Mouse (Mus musculus) heart, postnatal 4 days (tissue): ENCODE data around the gene Kif6. TPM values are rescaled to one million over a fixed set of nuclear protein-coding genes. Genes with fewer than 3 reads are reported as not detected.

ENCODE experiments used
- DNase-seq: peaks from one replicate; pipeline ENCODE4 v3.0.0; 2021
- total RNA-seq, 2 experiments: library from RNA; stranded (reverse); gene quantifications; 2 replicates each; pipeline ENCODE4 v1.2.3; 2021

Kif6 gene
- total RNA-seq, 2 experiments from 2014 or later = 1.9 to 3.2 TPM

GRCm38 (mm10) chr17:49666728-49667127 is 51.8 kb downstream of the Kif6 start:
- no peak for DNase-seq

GRCm38 (mm10) chr17:49668296-49668695 is 53.4 kb downstream of the Kif6 start:
- DNase-seq = no peak

- DNase-seq = no peak
Observed at GRCm38 (mm10) chr17:49671921-49672339, 57.0 kb downstream of the Kif6 start.

GRCm38 (mm10) chr17:49672421-49672820 is 57.5 kb downstream of the Kif6 start:
- no peak for DNase-seq

- DNase-seq = no peak
Observed at GRCm38 (mm10) chr17:49675629-49676028, 60.7 kb downstream of the Kif6 start.

GRCm38 (mm10) chr17:49681410-49681809 is 66.5 kb downstream of the Kif6 start:
- DNase-seq = no peak

GRCm38 (mm10) chr17:49684146-49684545 is 69.2 kb downstream of the Kif6 start:
- DNase-seq = no peak

GRCm38 (mm10) chr17:49690607-49691454 is 75.9 kb downstream of the Kif6 start:
- peak; percentile 20 for DNase-seq

- DNase-seq = peak; percentile 27
Observed at GRCm38 (mm10) chr17:49691455-49691805, 76.5 kb downstream of the Kif6 start.

- DNase-seq = no peak
Observed at GRCm38 (mm10) chr17:49693206-49693605, 78.3 kb downstream of the Kif6 start.

- DNase-seq = no peak
Observed at GRCm38 (mm10) chr17:49697220-49697619, 82.3 kb downstream of the Kif6 start.

GRCm38 (mm10) chr17:49703492-49704249 is 88.7 kb downstream of the Kif6 start:
- no peak for DNase-seq

GRCm38 (mm10) chr17:49709192-49709591 is 94.3 kb downstream of the Kif6 start:
- no peak for DNase-seq

- no peak for DNase-seq
Observed at GRCm38 (mm10) chr17:49710101-49710630, 95.2 kb downstream of the Kif6 start.

GRCm38 (mm10) chr17:49726206-49726605 is 111.3 kb downstream of the Kif6 start:
- no peak for DNase-seq

- DNase-seq = no peak
Observed at GRCm38 (mm10) chr17:49726976-49727375, 112.0 kb downstream of the Kif6 start.

GRCm38 (mm10) chr17:49727428-49728045 is 112.6 kb downstream of the Kif6 start:
- no peak for DNase-seq

GRCm38 (mm10) chr17:49729856-49730255 is 114.9 kb downstream of the Kif6 start:
- DNase-seq = no peak

GRCm38 (mm10) chr17:49732706-49733105 is 117.8 kb downstream of the Kif6 start:
- DNase-seq = peak; percentile 24

- no peak for DNase-seq
Observed at GRCm38 (mm10) chr17:49734079-49734478, 119.1 kb downstream of the Kif6 start.

- no peak for DNase-seq
Observed at GRCm38 (mm10) chr17:49734776-49735175, 119.8 kb downstream of the Kif6 start.

- DNase-seq = no peak
Observed at GRCm38 (mm10) chr17:49736364-49736763, 121.4 kb downstream of the Kif6 start.

- no peak for DNase-seq
Observed at GRCm38 (mm10) chr17:49737217-49737774, 122.4 kb downstream of the Kif6 start.
